Mouse (Mus musculus): Measurements from ENCODE around the gene Kcna10.

GRCm38 (mm10) chr3:107239607-107240006, 56.8 kb downstream of the Kcna10 start, which contains the start of gene Prok1:
- TF ChIP-seq CTCF (IDR thresholded peaks at IDR 0.05; ENCODE audit: borderline replicate concordance, insufficient read depth, low read depth, low read length) (no peak), POLR2A (IDR thresholded peaks at IDR 0.05; ENCODE audit: borderline replicate concordance, insufficient read depth, low read length) (no peak)
